8 mouse cellular contexts compared by ENCODE assay signal in the genomic region with DNA sequence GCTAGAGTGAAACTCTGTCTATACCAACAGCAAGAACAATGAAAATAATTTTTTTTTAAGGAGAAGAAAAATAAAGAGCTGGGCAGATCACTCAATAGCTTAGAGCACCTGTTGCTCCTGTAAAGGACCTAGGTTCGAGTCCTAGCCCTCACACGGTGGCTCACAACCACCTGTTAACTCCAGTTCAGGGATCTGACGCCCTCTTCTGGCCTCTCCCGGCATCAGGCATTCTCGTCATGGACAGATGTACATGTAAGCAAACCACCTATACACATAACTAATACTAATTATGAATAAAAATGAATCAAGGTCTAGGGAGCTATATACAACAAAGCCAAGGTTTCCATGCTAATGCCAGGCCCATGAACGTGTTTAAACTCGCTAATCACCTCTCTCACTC. TPM values are rescaled to one million over a fixed set of nuclear protein-coding genes. Genes with fewer than 3 reads are reported as not detected.
A peak's percentile ranks its signal among the peaks of the same experiment; 100 is the strongest.
DNase-seq lines count a peak whose midpoint lies in the region; ATAC-seq lines count a peak whose summit lies in the region.

No protein-coding gene starts in this region.

- peak overlapping the region; percentile 98 for H3K4me3 ChIP-seq in heart, embryonic 13.5 days
- H3K4me3 ChIP-seq in hindbrain, embryonic 10.5 days = peak overlapping the region; percentile 89
- H3K4me3 ChIP-seq in midbrain, embryonic 11.5 days (ENCODE audit: low read depth, low read length) = peak overlapping the region; percentile 74; the same call in 1 of the 2 replicates

- intact Hi-C loops in heart, postnatal 36 days (cut with DNase I) = loop anchor here (5.0 kb wide), 1 partner anchor 204 kb away; the partner anchor contains the start of gene Psmc3ip

- WGBS in heart, embryonic 13.5 days = 58% methylated on average over 7 of the region's 7 CpGs
- 68% methylated on average over 7 of the region's 7 CpGs for WGBS in hindbrain, embryonic 10.5 days
- 64% methylated on average over 7 of the region's 7 CpGs for WGBS in midbrain, embryonic 11.5 days

- peak overlapping the region; percentile 100 for H3K4me2 ChIP-seq in heart, embryonic 13.5 days
- H3K4me2 ChIP-seq in midbrain, embryonic 11.5 days = peak overlapping the region; percentile 98

- H3K27me3 ChIP-seq in heart, embryonic 13.5 days (replicated peaks) = no peaks in the 10 kb centered on the region
- H3K27me3 ChIP-seq in hindbrain, embryonic 10.5 days (ENCODE audit: insufficient read depth, poor library complexity, severe bottlenecking) = no peaks in the 10 kb centered on the region
- no peaks in the 10 kb centered on the region for H3K27me3 ChIP-seq in midbrain, embryonic 11.5 days (ENCODE audit: control insufficient read depth, insufficient read depth, low read length)

- H3K9me3 ChIP-seq in heart, embryonic 13.5 days = no peaks in the 10 kb centered on the region
- no peaks in the 10 kb centered on the region for H3K9me3 ChIP-seq in hindbrain, embryonic 10.5 days
- H3K9me3 ChIP-seq in midbrain, embryonic 11.5 days (ENCODE audit: control insufficient read depth, low read length) = no peaks in the 10 kb centered on the region

- peaks cover 15% of the 10 kb centered on the region for H3K4me1 ChIP-seq in heart, embryonic 13.5 days
- H3K4me1 ChIP-seq in hindbrain, embryonic 10.5 days (replicated peaks) = peaks cover 18% of the 10 kb centered on the region
- H3K4me1 ChIP-seq in midbrain, embryonic 11.5 days (ENCODE audit: control insufficient read depth, insufficient read depth, low read length) = peaks cover 13% of the 10 kb centered on the region

- no peak for DNase-seq in heart, postnatal 36 days
- peak; percentile 35 for DNase-seq in NIH3T3 (ENCODE audit: low read depth)
- no peak for DNase-seq in hindbrain, embryonic 10.5 days (ENCODE audit: low spot score)
- DNase-seq in midbrain, embryonic 11.5 days (ENCODE audit: low spot score, missing footprints) = peak; percentile 61
- DNase-seq in urinary bladder, postnatal 25 days (ENCODE audit: low spot score) = no peak
- no peak for DNase-seq in right cerebral cortex, postnatal 10 days (ENCODE audit: low spot score in 2 of 2)
- no peak for DNase-seq in urinary bladder, adult 18-20 months (ENCODE audit: low spot score in 2 of 2)

- peak overlapping the region; percentile 96 for H3K9ac ChIP-seq in heart, embryonic 13.5 days
- no peak overlapping the region for H3K9ac ChIP-seq in midbrain, embryonic 11.5 days (ENCODE audit: low read length)

- no peak overlapping the region for H3K27ac ChIP-seq in heart, embryonic 13.5 days (replicated peaks)
- no peak overlapping the region for H3K27ac ChIP-seq in hindbrain, embryonic 10.5 days
- H3K27ac ChIP-seq in midbrain, embryonic 11.5 days (ENCODE audit: low read depth, low read length) = no peak overlapping the region

- peaks cover 39% of the 10 kb centered on the region for H3K36me3 ChIP-seq in heart, embryonic 13.5 days
- peaks cover 38% of the 10 kb centered on the region for H3K36me3 ChIP-seq in hindbrain, embryonic 10.5 days
- H3K36me3 ChIP-seq in midbrain, embryonic 11.5 days (ENCODE audit: control insufficient read depth, insufficient read depth, low read length) = peaks cover 6% of the 10 kb centered on the region; the same call in 1 of the 2 replicates

- no peak for ATAC-seq in heart, embryonic 13.5 days (ENCODE audit: extremely low read depth, insufficient number of reproducible peaks, low FRiP score, low TSS enrichment)
- no peak for ATAC-seq in midbrain, embryonic 11.5 days (ENCODE audit: low FRiP score)

RNA-seq across cellular contexts. Expression of gene Becn1, which starts 1.2 kb away (rescaled TPM):
- polyA plus RNA-seq in heart, embryonic 13.5 days (2015; fragmentation: Nextera tagmentation; extraction: Ambion mirVana) = 128 and 130 TPM in 2 replicates
- 10 to 100 TPM; 88.6 to 98.7 TPM for total RNA-seq in heart, postnatal 36 days (2021)
- 153 and 166 TPM in 2 replicates for polyA plus RNA-seq in hindbrain, embryonic 10.5 days (2016; fragmentation: Nextera tagmentation; extraction: Ambion mirVana)
- 163 and 179 TPM in 2 replicates for polyA plus RNA-seq in midbrain, embryonic 11.5 days (2014; fragmentation: Nextera tagmentation; extraction: Ambion mirVana)

RNA-seq across cellular contexts. Expression of gene Psme3, which starts 15.1 kb away (rescaled TPM):
- 99.0 and 105 TPM in 2 replicates for polyA plus RNA-seq in heart, embryonic 13.5 days (2015; fragmentation: Nextera tagmentation; extraction: Ambion mirVana)
- 10 to 100 TPM; 73.9 to 85.2 TPM for total RNA-seq in heart, postnatal 36 days (2021)
- polyA plus RNA-seq in hindbrain, embryonic 10.5 days (2016; fragmentation: Nextera tagmentation; extraction: Ambion mirVana) = 166 and 190 TPM in 2 replicates
- 146 and 154 TPM in 2 replicates for polyA plus RNA-seq in midbrain, embryonic 11.5 days (2014; fragmentation: Nextera tagmentation; extraction: Ambion mirVana)

RNA-seq across cellular contexts. Expression of gene Coa3, which starts 22.0 kb away (rescaled TPM):
- polyA plus RNA-seq in heart, embryonic 13.5 days (2015; fragmentation: Nextera tagmentation; extraction: Ambion mirVana) = 165 and 171 TPM in 2 replicates
- 10 to 100 TPM; 90.1 to 92.7 TPM for total RNA-seq in heart, postnatal 36 days (2021)
- polyA plus RNA-seq in hindbrain, embryonic 10.5 days (2016; fragmentation: Nextera tagmentation; extraction: Ambion mirVana) = 227 and 244 TPM in 2 replicates
- polyA plus RNA-seq in midbrain, embryonic 11.5 days (2014; fragmentation: Nextera tagmentation; extraction: Ambion mirVana) = 213 and 220 TPM in 2 replicates

RNA-seq across cellular contexts. Expression of gene Cntd1, which starts 22.1 kb away (rescaled TPM):
- polyA plus RNA-seq in heart, embryonic 13.5 days (2015; fragmentation: Nextera tagmentation; extraction: Ambion mirVana) = 0.48 and 0.65 TPM in 2 replicates
- under 1 TPM; 0.11 to 0.35 TPM for total RNA-seq in heart, postnatal 36 days (2021)
- 0.95 and 1.9 TPM in 2 replicates for polyA plus RNA-seq in hindbrain, embryonic 10.5 days (2016; fragmentation: Nextera tagmentation; extraction: Ambion mirVana)
- polyA plus RNA-seq in midbrain, embryonic 11.5 days (2014; fragmentation: Nextera tagmentation; extraction: Ambion mirVana) = 1.4 and 1.7 TPM in 2 replicates

RNA-seq across cellular contexts. Expression of gene Aoc2, which starts 24.0 kb away (rescaled TPM):
- polyA plus RNA-seq in heart, embryonic 13.5 days (2015; fragmentation: Nextera tagmentation; extraction: Ambion mirVana) = 0.70 and 0.75 TPM in 2 replicates
- 1 to 10 TPM; 1.8 to 2.2 TPM for total RNA-seq in heart, postnatal 36 days (2021)
- polyA plus RNA-seq in hindbrain, embryonic 10.5 days (2016; fragmentation: Nextera tagmentation; extraction: Ambion mirVana) = 1.5 and 2.1 TPM in 2 replicates
- polyA plus RNA-seq in midbrain, embryonic 11.5 days (2014; fragmentation: Nextera tagmentation; extraction: Ambion mirVana) = 1.3 and 1.4 TPM in 2 replicates

Comparison
In these comparisons a context has a peak if more than half of its experiments do, and no peak if none do; other contexts are left out.
1. DNase-seq: peak in NIH3T3 (single experiment) and midbrain, embryonic 11.5 days (single experiment); none in heart, postnatal 36 days (0 of 2), hindbrain, embryonic 10.5 days (single experiment), urinary bladder, postnatal 25 days (single experiment), right cerebral cortex, postnatal 10 days (0 of 2) and urinary bladder, adult 18-20 months (0 of 2).
2. Peak in every context shown above with its lines, with median percentiles within 50 percentile points of each other: H3K4me3 ChIP-seq.